Mouse (Mus musculus) frontal cortex, postnatal 14 days (tissue): ENCODE measurements at regions not wholly inside any gene's neighbourhood (a gene's known extent, or its start where the extent isn't known, plus 50 kb on each side); places are given as distances from the start of the nearest gene placed in this dataset.

ENCODE experiments used
- DNase-seq, 2 experiments: peaks; one replicate each; pipeline ENCODE4 v3.0.0; 2022; ENCODE audit warnings: low spot score in 2 of 2

- DNase-seq, result no peak
Measured at GRCm38 (mm10) chr8:44828026-44828425, 107.2 kb upstream of the Fat1 start.

- DNase-seq, result no peak
Measured at GRCm38 (mm10) chr8:44838431-44838830, 96.8 kb upstream of the Fat1 start.

GRCm38 (mm10) chr8:44839504-44840209 lies 95.6 kb upstream of the Fat1 start:
- DNase-seq, result no peak

GRCm38 (mm10) chr8:44840646-44841045 lies 94.6 kb upstream of the Fat1 start:
- no peak for DNase-seq

GRCm38 (mm10) chr8:44844362-44844761 lies 90.9 kb upstream of the Fat1 start:
- no peak for DNase-seq

- no peak for DNase-seq
Measured at GRCm38 (mm10) chr8:44852223-44852622, 83.0 kb upstream of the Fat1 start.

GRCm38 (mm10) chr8:44855115-44855514 lies 80.1 kb upstream of the Fat1 start:
- no peak for DNase-seq

- no peak for DNase-seq
Measured at GRCm38 (mm10) chr8:44867202-44867601, 68.0 kb upstream of the Fat1 start.

- DNase-seq, result no peak
Measured at GRCm38 (mm10) chr8:44867666-44868065, 67.6 kb upstream of the Fat1 start.

GRCm38 (mm10) chr8:44877066-44877465 lies 58.2 kb upstream of the Fat1 start:
- no peak for DNase-seq

GRCm38 (mm10) chr8:44878208-44878607 lies 57.0 kb upstream of the Fat1 start:
- no peak for DNase-seq

- DNase-seq, result no peak
Measured at GRCm38 (mm10) chr8:44879186-44879585, 56.1 kb upstream of the Fat1 start.

GRCm38 (mm10) chr8:44884399-44885006 lies 50.7 kb upstream of the Fat1 start:
- DNase-seq, result no peak
